Mouse (Mus musculus): ENCODE data around the gene Il2ra.
"Not testable (repeated sequence)": the region's sequence is repeated elsewhere in the genome, so short reads cannot be mapped to it uniquely, and the experiment has no call there.

Il2ra gene

DNA sequence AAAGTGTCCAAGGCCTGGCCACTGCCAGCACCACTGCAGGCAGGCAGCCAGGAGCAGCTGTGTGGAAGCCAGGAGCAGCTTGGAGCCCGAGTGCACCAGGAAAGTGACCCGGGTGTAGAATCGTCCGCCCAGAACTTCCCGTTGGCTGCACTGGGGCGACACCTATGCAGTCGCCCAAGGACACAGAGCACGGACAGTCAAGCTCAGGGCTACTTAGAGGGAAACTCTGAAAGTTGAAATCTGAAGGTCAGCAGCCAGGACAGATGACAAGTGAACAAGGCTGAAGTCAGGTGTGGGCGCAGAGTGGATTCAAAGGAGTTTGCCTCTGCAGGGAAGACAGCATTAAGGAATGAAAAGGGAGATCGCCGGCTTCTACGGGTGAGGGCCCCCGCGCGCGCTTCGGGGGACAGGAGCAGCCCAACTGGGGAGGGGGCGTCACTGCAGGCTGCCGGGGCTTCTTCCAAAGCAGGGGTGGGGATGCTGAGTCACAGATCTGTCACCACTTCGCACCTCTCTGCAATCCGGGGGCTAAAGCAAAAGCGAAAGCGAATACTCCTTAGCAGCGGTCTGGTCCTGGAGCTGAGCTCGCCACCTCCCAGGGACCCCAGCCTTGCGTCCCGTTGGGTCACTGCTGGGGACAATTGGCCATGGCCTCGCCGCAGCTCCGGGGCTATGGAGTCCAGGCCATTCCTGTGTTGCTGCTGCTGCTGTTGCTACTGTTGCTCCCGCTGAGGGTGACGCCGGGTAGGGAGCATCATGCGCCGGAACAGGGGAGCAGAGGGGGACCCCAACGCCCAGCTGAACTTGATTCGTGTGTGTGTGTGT, 62.8 kb downstream of the Il2ra start, which contains the start of gene Il15ra:
Gene Il15ra, plus strand, starts transcription at position 90 of the 825 bp plus-strand sequence.
- DNase-seq (ENCODE audit: low spot score in 2 of 2), result peak in 1 of 2 experiments; percentile 46

- peak in 1 of 2 experiments; percentile 7 for DNase-seq (ENCODE audit: low spot score in 2 of 2)
Observed at GRCm38 (mm10) chr2:11706030-11706745, 63.6 kb downstream of the Il2ra start.

GRCm38 (mm10) chr2:11706746-11707065, 64.1 kb downstream of the Il2ra start:
- DNase-seq (ENCODE audit: low spot score in 2 of 2), result peak in 1 of 2 experiments; percentile 11

- DNase-seq (ENCODE audit: low spot score in 2 of 2), result no peak
Observed at GRCm38 (mm10) chr2:11708538-11708937, 65.9 kb downstream of the Il2ra start.

- DNase-seq (ENCODE audit: low spot score in 2 of 2), result not testable (repeated sequence)
Observed at GRCm38 (mm10) chr2:11710101-11710500, 67.5 kb downstream of the Il2ra start.

DNA sequence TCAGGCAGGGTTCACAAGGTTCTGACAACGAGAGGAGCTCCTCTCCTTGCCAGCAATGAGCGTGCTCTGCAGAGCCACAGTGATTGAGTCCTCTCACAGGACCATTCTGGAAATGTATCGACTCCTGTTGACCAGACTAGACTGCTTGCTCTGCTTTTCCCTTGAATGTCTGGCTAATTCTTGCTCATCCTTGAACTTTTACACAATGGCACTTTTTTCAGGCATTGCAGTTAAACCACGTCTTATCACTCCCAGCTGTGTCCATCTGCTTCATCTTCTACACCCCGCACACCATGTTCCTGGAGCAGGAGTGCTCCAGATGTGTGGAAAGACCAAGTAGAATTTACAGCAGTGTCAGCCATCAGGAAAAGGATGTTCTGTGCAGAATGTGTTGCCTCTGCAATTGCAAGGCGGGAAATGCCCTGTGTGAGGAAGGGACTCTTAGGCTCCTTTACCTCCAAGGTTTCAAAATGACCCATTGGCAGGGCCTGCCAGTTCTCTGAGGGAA, 69.9 kb downstream of the Il2ra start:
- no peak for DNase-seq (ENCODE audit: low spot score in 2 of 2)

DNA sequence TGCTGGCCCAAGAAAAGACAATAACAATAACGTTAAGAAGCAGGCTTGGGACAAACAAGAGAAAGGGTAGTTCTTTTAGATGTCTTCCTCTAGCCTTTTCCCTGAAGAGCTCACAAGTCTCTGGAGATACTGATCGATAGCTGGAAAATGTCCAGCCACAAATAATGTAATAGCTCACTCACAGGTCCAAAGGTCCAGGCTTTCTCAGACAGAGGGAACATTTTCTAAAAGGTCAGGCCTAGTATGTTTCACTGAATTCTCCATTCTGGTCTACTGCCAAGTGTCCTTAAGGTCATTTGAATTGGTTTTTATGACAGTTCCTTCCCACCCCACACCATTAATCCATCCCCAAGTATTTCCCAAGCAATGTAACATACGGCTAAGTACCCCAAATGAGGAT, 70.4 kb downstream of the Il2ra start:
- no peak for DNase-seq (ENCODE audit: low spot score in 2 of 2)

DNA sequence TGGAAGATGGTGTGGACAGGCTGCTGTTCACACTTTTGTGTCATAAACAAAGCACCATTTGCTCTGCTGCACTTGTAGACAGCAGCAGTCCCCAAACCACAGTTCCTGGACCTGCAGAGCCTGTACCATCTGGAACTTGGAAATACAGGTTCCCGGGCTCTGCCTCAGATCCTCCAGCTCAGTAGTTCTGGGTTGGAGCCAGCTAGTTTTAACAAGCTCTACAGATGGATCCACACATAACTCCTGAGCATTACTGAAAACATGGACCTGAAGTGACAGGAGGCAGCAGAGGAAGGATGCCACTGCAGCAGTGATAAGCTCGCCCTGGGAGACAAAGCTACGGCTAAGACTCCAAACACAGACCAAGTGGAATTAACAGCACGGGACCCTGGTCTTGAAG, 71.9 kb downstream of the Il2ra start:
- DNase-seq (ENCODE audit: low spot score in 2 of 2), result peak in 1 of 2 experiments; percentile 52

GRCm38 (mm10) chr2:11718573-11718972, 76.0 kb downstream of the Il2ra start:
- no peak for DNase-seq (ENCODE audit: low spot score in 2 of 2)

GRCm38 (mm10) chr2:11722564-11722963, 80.0 kb downstream of the Il2ra start:
- no peak for DNase-seq (ENCODE audit: low spot score in 2 of 2)

DNA sequence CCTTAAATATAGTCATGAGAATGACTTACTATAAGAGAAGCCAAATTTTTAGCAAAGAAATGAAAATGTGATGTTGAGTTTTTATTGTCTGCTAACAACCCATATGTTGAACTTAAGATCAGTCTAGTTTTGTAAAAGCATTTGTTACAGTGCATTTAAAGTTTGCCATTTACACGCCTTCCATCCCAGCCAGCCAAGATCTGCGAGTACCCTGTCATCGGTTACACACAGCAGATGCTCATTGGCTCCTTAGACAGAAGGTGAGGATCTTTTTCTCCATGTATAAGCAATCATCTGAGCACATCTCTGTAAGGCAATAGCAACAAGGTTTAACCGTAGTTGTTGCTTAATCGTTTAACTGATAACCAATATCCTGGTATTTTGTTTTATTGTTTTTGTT, 85.0 kb downstream of the Il2ra start:
- no peak for DNase-seq (ENCODE audit: low spot score in 2 of 2)

- DNase-seq (ENCODE audit: low spot score in 2 of 2), result no peak
Observed at GRCm38 (mm10) chr2:11729091-11729490, 86.5 kb downstream of the Il2ra start.

GRCm38 (mm10) chr2:11732978-11733377, 90.4 kb downstream of the Il2ra start:
- DNase-seq (ENCODE audit: low spot score in 2 of 2), result no peak

- DNase-seq (ENCODE audit: low spot score in 2 of 2), result no peak
Observed at GRCm38 (mm10) chr2:11735853-11736252, 93.2 kb downstream of the Il2ra start.

DNA sequence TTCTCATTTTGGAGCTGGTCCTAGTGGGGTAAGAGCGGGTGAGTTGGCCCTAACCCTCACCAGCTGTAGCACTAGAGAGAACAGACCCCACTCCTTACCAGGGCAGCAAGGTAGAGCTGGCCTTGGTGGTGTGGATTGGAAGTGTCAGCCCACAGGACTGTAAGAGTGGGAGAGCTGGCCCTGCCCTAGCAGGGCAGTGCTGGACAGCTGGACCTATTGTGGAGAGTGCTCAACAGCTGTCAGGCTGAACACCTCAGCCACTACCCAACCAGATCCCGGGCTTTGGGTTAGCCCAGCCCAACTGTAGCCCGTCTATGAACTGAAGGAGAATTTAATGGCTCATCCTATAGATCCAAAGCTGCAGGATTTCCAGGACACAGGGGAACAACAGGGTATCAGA, 96.2 kb downstream of the Il2ra start:
- DNase-seq (ENCODE audit: low spot score in 2 of 2), result no peak

DNA sequence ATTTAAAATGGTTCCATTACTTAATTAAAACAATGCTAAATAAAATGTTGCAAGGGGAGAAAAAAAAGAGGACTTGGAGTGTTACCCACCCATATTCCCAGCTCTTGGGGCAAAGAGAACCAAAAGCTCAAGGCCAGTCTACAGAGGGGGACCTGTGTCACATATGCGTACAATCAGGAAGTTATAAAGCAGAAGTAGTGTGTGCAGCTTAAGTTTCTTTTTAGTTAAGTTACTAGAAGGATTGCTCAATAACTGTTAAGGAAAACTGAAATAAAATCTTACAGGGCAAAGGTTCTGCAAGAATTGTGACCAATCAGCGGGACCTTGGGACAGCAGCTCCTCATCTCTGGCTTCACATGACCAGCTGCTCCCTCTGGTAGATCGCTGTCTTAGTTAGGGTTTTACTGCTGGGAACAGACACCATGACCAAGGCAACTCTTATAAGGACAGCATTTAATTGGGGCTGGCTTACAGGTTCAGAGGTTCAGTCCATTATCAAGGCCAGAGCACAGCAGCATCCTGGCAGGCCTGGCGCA, 97.0 kb downstream of the Il2ra start:
- DNase-seq (ENCODE audit: low spot score in 2 of 2), result no peak
